Mouse (Mus musculus) bone marrow macrophage, adult 2 months (primary cell): ENCODE measurements around the gene Dhrs4.

Source experiments
- CTCF ChIP-seq: IDR thresholded peaks from 2 replicates; pipeline ENCODE4 v1.5.1; 2012; ENCODE audit warnings: low read depth, mild to moderate bottlenecking, low read length, moderate library complexity
- POLR2A ChIP-seq: IDR thresholded peaks from 2 replicates; pipeline ENCODE4 v1.6.1; 2012; ENCODE audit warnings: mild to moderate bottlenecking, low read depth, low read length, borderline replicate concordance

- TF ChIP-seq CTCF (no peak), POLR2A (no peak)
Measured at GRCm38 (mm10) chr14:55477829-55478228, 729 bp upstream of the Dhrs4 start.
